Mouse (Mus musculus) brown adipose tissue, adult 24 weeks (tissue): ENCODE results near the gene Zfp518a. TPM values are rescaled to one million over a fixed set of nuclear protein-coding genes. Genes with fewer than 3 reads are reported as not detected.

Experiments used
- H3K27ac ChIP-seq: fragments of 200-500 bp; replicated peaks from 2 replicates; pipeline ENCODE4 v1.5.1; 2012; ENCODE audit warnings: low read depth, mild to moderate bottlenecking, low read length
- H3K4me1 ChIP-seq: fragments of 200-500 bp; 2 replicates; pipeline ENCODE4 v1.6.1; 2012; ENCODE audit warnings: low read length, mixed read lengths; ENCODE audit not compliant: control insufficient read depth, insufficient read depth, insufficient read length
- H3K4me3 ChIP-seq: fragments of 200-500 bp; 2 replicates; pipeline ENCODE4 v1.5.1; 2012; ENCODE audit warnings: low read depth, mild to moderate bottlenecking, low read length, moderate library complexity; ENCODE audit not compliant: insufficient read depth
- polyA plus RNA-seq: library from polyadenylated mRNA; stranded (reverse); fragments of >200 nt; gene quantifications from 2 replicates; pipeline ENCODE4 v1.2.4, GENCODE M21; 2012; ENCODE audit not compliant: missing spikeins, insufficient read depth, insufficient read length

The Zfp518a gene
- 6.7 and 9.3 TPM in 2 replicates for polyA plus RNA-seq

GRCm38 (mm10) chr19:40894519-40895392 lies at the start of gene Zfp518a:
Gene Zfp518a (plus strand): TSS chr19:40894705.
- H3K4me3 ChIP-seq, result peak within 1 kb of the TSS; percentile 98
- peak within 1 kb of the TSS; percentile 98 for H3K27ac ChIP-seq
- H3K4me1 ChIP-seq, result no peaks in the 10 kb centered on the region

DNA sequence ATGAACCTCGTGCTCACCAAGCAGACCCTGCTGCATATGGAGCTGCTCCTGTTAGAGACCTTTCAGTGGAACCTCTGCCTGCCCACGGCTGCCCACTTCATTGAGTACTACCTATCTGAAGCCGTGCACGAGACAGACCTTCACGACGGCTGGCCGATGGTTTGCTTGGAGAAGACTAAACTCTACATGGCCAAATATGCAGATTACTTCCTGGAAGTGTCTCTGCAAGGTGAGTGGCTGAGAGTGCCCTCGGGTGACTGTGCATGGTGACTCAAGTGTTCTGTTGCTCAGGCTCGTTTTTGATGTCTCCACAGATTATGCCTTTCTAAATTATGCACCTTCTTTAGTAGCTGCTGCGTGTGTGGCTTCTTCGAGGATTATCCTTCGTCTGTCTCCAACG lies 49.8 kb upstream of the Zfp518a start:
- Histone ChIP-seq H3K27ac (no peak overlapping the region), H3K4me3 (no peak overlapping the region), H3K4me1 (no peaks in the 10 kb centered on the region; the same call in none of the 2 replicates)

GRCm38 (mm10) chr19:40849391-40849790 lies 45.1 kb upstream of the Zfp518a start:
- Histone ChIP-seq H3K4me1 (no peaks in the 10 kb centered on the region), H3K27ac (no peak overlapping the region), H3K4me3 (no peak overlapping the region)

DNA sequence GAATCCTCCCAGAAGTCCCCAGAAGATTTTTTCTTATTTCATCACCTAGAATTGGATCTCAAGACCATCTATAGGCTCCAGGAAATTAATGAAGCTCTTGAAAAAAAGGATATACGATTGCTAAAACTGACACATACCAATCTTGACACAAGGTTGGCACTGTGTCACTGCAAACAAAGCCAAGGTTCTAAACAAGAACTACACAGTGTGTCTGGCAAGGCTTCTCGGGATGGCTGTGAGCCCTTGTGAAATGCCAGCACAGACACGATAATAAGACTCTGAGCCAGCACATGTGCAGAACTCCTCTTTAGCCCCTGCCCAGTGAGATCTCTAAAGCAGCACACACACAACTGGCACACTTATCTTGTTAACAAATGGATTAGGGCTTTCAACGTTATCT lies 35.0 kb upstream of the Zfp518a start:
- no peak overlapping the region for H3K4me3 ChIP-seq
- no peaks in the 10 kb centered on the region for H3K4me1 ChIP-seq
- no peak overlapping the region for H3K27ac ChIP-seq

- Histone ChIP-seq H3K4me3 (no peak overlapping the region), H3K27ac (no peak overlapping the region), H3K4me1 (no peaks in the 10 kb centered on the region)
Observed at GRCm38 (mm10) chr19:40868284-40868683, 26.2 kb upstream of the Zfp518a start.

GRCm38 (mm10) chr19:40869425-40870105 lies 24.9 kb upstream of the Zfp518a start:
- H3K4me1 ChIP-seq, result no peaks in the 10 kb centered on the region
- no peak overlapping the region for H3K4me3 ChIP-seq
- H3K27ac ChIP-seq, result no peak overlapping the region

- Histone ChIP-seq H3K4me3 (peak overlapping the region; percentile 67), H3K27ac (0 out of 2 replicates have a peak overlapping the region, but pooled peaks have one; percentile 10), H3K4me1 (no peaks in the 10 kb centered on the region)
Observed at GRCm38 (mm10) chr19:40872955-40873665, 21.4 kb upstream of the Zfp518a start.

DNA sequence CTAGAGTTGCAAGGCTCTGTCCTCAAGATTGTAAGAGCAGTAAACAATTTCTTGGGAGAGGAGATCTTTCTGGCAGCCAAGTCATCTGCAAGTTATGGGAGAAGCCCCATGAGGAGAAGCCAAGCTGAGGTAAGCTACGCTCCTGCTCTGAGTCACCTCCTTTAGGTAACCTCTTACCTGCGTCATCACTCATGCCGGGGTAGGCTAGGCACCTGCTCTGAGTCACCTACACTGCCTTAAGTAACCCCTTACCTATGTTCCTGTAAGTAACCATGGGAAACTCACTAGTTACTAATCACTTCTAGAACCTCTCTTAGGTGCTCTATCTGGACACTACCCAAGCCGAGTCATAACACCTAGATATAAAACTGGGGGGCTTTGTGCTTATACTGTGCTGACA lies 12.8 kb upstream of the Zfp518a start:
- no peak overlapping the region for H3K27ac ChIP-seq
- H3K4me3 ChIP-seq, result no peak overlapping the region
- no peaks in the 10 kb centered on the region for H3K4me1 ChIP-seq

DNA sequence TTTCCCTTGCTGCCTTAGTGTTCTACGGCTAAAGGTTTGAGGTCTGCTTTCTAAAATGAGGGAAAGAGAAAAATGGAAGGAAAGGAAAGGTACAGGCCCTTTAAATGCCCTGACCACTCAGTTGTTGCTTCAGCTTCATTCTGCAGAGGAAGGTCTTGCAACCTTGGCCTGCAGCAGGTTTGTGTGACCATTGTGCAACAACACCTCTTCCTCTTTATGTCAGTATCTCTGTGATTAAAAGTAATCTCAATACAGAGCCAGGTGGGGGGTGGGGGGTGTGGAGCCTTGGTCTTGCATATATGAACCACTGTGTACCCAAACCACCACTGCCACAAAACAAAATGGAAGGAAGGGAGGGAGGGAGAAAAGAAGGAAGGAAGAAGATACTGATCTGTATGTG lies 5.6 kb upstream of the Zfp518a start:
- Histone ChIP-seq H3K4me1 (no peaks in the 10 kb centered on the region), H3K4me3 (no peak overlapping the region), H3K27ac (no peak overlapping the region)

DNA sequence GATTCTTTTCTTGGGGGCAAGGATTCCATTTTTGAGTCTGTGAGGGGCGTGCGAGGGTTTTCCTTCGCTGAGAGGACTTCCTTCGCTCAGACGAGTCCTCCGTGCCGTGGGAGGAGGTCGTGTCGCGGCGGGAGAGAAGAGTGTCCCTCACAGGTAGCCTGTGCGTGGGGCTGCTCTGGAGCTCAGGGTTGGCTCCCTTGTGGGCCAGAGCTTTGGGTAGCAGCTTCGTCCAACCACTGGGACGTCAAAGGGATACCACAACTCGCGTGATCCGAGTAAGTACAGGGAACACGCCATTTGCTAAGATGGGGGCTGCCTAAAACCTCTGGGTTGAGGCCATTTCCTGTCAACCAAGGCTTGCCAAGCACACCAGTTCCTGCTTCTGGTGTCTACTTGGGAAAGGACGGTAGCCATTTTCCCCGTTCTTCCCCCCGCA lies 416 bp upstream of the Zfp518a start:
- Histone ChIP-seq H3K27ac (peak overlapping the region; percentile 91), H3K4me3 (peak overlapping the region; percentile 98), H3K4me1 (no peaks in the 10 kb centered on the region)

DNA sequence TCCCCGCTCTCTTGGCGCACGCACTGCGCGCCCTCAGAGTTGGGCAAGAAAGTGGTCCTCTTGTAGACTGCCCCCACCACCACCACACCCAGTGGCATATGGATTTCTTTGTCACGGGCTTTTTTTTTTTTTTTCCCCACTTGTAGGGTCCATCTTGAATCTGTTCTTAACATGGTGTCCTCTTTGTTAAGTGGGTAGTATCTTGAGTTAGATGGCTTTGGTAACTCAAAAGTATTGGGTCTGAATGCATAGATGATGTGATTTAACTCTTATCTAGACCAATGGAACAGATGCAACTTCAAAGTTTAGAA lies 843 bp downstream of the Zfp518a start:
- no peaks in the 10 kb centered on the region for H3K4me1 ChIP-seq
- H3K27ac ChIP-seq, result peak overlapping the region; percentile 98; the same call in 1 of the 2 replicates
- peak overlapping the region; percentile 98 for H3K4me3 ChIP-seq

DNA sequence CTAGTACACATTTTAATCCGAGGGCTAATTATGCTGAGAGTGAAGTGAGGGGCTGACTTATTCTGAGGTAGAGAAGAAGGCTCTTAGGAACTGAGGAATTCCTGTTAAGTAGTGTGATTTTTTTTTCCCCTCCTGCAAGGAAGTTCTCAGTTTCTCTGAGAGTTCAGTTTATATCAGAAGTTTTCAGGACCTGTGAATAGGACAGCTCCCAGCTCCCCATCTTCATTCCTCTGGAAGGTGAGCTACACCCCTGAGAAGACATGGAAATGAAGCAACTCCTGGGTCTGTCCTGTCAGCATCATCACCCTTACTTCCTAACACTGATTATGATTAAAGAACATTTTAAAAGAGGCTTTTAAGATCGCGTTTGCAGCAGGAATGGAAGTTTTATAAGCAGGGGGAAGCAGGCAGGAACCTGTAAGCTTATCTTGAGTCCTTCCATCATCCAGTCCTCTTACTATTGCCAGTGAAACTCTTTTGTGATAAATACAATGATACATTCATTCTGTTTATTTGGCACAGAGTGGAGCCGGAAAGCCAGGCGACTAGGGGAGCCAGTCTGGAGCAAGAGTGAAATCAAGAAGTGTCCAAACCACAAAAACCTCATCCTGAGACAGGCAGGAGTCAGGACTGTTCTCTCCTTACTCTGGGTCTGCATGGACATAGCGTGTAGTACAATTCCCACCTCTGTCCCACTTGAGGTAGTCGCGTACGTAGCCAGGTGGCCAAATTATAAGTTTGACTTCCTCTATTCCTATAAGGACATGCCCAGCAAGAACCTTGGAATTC lies 37.3 kb downstream of the Zfp518a start:
- H3K27ac ChIP-seq, result no peak overlapping the region
- no peak overlapping the region for H3K4me3 ChIP-seq
- no peaks in the 10 kb centered on the region for H3K4me1 ChIP-seq

GRCm38 (mm10) chr19:40935376-40935775 lies 40.9 kb downstream of the Zfp518a start:
- no peak overlapping the region for H3K27ac ChIP-seq
- no peaks in the 10 kb centered on the region for H3K4me1 ChIP-seq
- H3K4me3 ChIP-seq, result no peak overlapping the region

DNA sequence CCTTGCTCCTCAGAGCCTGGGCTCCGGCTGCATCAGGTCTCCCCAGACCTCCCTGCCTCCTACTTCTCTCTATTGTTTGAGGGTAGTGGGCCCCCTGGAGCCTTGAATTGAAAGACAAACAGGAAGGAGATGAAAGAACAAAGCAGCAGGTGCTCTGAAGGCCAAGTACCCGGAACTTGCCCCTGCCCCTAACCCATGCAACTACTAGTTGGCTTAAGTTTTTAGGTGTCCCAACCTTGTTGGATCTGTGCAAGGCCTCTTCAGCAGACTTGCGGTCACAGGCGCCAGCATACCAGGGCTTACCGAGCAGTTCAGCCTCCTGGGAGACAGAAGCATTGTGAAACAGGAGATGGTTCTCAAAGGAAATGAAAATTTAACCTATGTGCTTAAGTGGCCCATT lies 41.5 kb downstream of the Zfp518a start:
- Histone ChIP-seq H3K27ac (no peak overlapping the region), H3K4me3 (no peak overlapping the region), H3K4me1 (no peaks in the 10 kb centered on the region)

GRCm38 (mm10) chr19:40943552-40943951 lies 49.0 kb downstream of the Zfp518a start:
- H3K4me3 ChIP-seq, result no peak overlapping the region
- no peaks in the 10 kb centered on the region for H3K4me1 ChIP-seq
- no peak overlapping the region for H3K27ac ChIP-seq
